Mouse (Mus musculus) midbrain, embryonic 13.5 days (tissue): ENCODE data around the gene Olfr522. TPM values are rescaled to one million over a fixed set of nuclear protein-coding genes. Genes with fewer than 3 reads are reported as not detected.

Experiments
- ATAC-seq: fragments of 200-750 bp; cut with Nextera tagmentation; 2 replicates; pipeline ENCODE4 v1.8.0; 2017; ENCODE audit warnings: mild to moderate bottlenecking, moderate TSS enrichment, moderate library complexity
- H3K27ac ChIP-seq: fragments of 300-500 bp; sonication (generic); 2 replicates; pipeline ENCODE4 v1.5.1; 2015; ENCODE audit warnings: inconsistent platforms, mild to moderate bottlenecking, moderate library complexity
- H3K27me3 ChIP-seq: fragments of 300-500 bp; sonication (generic); 2 replicates; pipeline ENCODE4 v1.6.1; 2015; ENCODE audit warnings: mild to moderate bottlenecking, inconsistent platforms
- H3K36me3 ChIP-seq: fragments of 300-500 bp; sonication (generic); 2 replicates; pipeline ENCODE4 v1.6.1; 2015; ENCODE audit warnings: mild to moderate bottlenecking, inconsistent platforms
- H3K4me1 ChIP-seq: fragments of 300-500 bp; sonication (generic); replicated peaks from 2 replicates; pipeline ENCODE4 v1.6.1; 2015; ENCODE audit warnings: inconsistent platforms
- H3K4me2 ChIP-seq: fragments of 300-500 bp; sonication (generic); replicated peaks from 2 replicates; pipeline ENCODE4 v1.6.1; 2015; ENCODE audit warnings: moderate library complexity, mild to moderate bottlenecking, inconsistent platforms
- H3K4me3 ChIP-seq: fragments of 300-500 bp; sonication (generic); replicated peaks from 2 replicates; pipeline ENCODE4 v1.5.1; 2015; ENCODE audit warnings: mild to moderate bottlenecking, inconsistent platforms
- H3K9ac ChIP-seq: fragments of 300-500 bp; sonication (generic); replicated peaks from 2 replicates; pipeline ENCODE4 v1.6.1; 2015; ENCODE audit warnings: mild to moderate bottlenecking, inconsistent platforms
- H3K9me3 ChIP-seq: fragments of 300-500 bp; sonication (generic); 2 replicates; pipeline ENCODE4 v1.6.1; 2016; ENCODE audit warnings: mild to moderate bottlenecking, inconsistent platforms
- whole genome bisulfite sequencing: fragments of 180-500 bp; shearing (Covaris S2); methylation state at CpG from one replicate; pipeline ENCODE4 v1.1.7; 2015; 5-methylcytosine and 5-hydroxymethylcytosine counted together
- polyA plus RNA-seq: library from polyadenylated mRNA; unstranded; fragments of >200 nt; fragmentation: Nextera tagmentation; extraction: Ambion mirVana; gene quantifications from 2 replicates; pipeline ENCODE4 v1.2.1, GENCODE M21; 2015

Gene Olfr522
- polyA plus RNA-seq, 1 experiment from 2014 or later = not detected

- no peaks in the 10 kb centered on the region for H3K4me1 ChIP-seq
- no peaks in the 10 kb centered on the region for H3K36me3 ChIP-seq
- no peak overlapping the region for H3K4me2 ChIP-seq
- no peak for ATAC-seq
- H3K9me3 ChIP-seq = no peaks in the 10 kb centered on the region
- no peak overlapping the region for H3K4me3 ChIP-seq
- H3K27me3 ChIP-seq = no peaks in the 10 kb centered on the region
- no peak overlapping the region for H3K9ac ChIP-seq
- no peak overlapping the region for H3K27ac ChIP-seq
- WGBS = 65% methylated on average over 4 of the region's 4 CpGs
These were observed 24.1 kb upstream of the Olfr522 start for GRCm38 (mm10) chr7:140188391-140189328.

- Histone ChIP-seq H3K4me2 (no peak overlapping the region), H3K27ac (no peak overlapping the region), H3K27me3 (no peaks in the 10 kb centered on the region), H3K4me3 (no peak overlapping the region), H3K9me3 (no peaks in the 10 kb centered on the region), H3K36me3 (no peaks in the 10 kb centered on the region), H3K4me1 (no peaks in the 10 kb centered on the region), H3K9ac (no peak overlapping the region)
- no peak for ATAC-seq
- WGBS = 83% methylated on average over 7 of the region's 7 CpGs
These were observed 23.3 kb upstream of the Olfr522 start for GRCm38 (mm10) chr7:140187721-140188390.

- Histone ChIP-seq H3K9me3 (no peaks in the 10 kb centered on the region), H3K27me3 (no peaks in the 10 kb centered on the region), H3K4me3 (no peak overlapping the region), H3K4me1 (no peaks in the 10 kb centered on the region), H3K36me3 (no peaks in the 10 kb centered on the region), H3K27ac (no peak overlapping the region), H3K4me2 (no peak overlapping the region), H3K9ac (no peak overlapping the region)
- ATAC-seq = no peak
- 63% methylated on average over 18 of the region's 18 CpGs for WGBS
These were observed 22.4 kb upstream of the Olfr522 start for GRCm38 (mm10) chr7:140186646-140187620.

GRCm38 (mm10) chr7:140184206-140184605 is 19.6 kb upstream of the Olfr522 start:
- 88% methylated on average over 4 of the region's 4 CpGs for WGBS

GRCm38 (mm10) chr7:140180692-140181091 is 16.1 kb upstream of the Olfr522 start:
- Histone ChIP-seq H3K9ac (no peak overlapping the region), H3K4me1 (no peaks in the 10 kb centered on the region), H3K4me3 (no peak overlapping the region), H3K27ac (no peak overlapping the region), H3K9me3 (no peaks in the 10 kb centered on the region), H3K36me3 (no peaks in the 10 kb centered on the region), H3K27me3 (0 out of 2 replicates have a peak, but pooled peaks cover 3% of the 10 kb centered on the region), H3K4me2 (no peak overlapping the region)
- ATAC-seq = no peak
- WGBS = 77% methylated on average over 2 of the region's 2 CpGs

More at GRCm38 (mm10) chr7:140184206-140184605, 19.6 kb upstream of the Olfr522 start:
- H3K9me3 ChIP-seq = no peaks in the 10 kb centered on the region
- no peak overlapping the region for H3K27ac ChIP-seq
- no peaks in the 10 kb centered on the region for H3K36me3 ChIP-seq
- H3K27me3 ChIP-seq = no peaks in the 10 kb centered on the region
- ATAC-seq = no peak
- no peaks in the 10 kb centered on the region for H3K4me1 ChIP-seq
- H3K9ac ChIP-seq = no peak overlapping the region
- H3K4me3 ChIP-seq = no peak overlapping the region
- H3K4me2 ChIP-seq = no peak overlapping the region

GRCm38 (mm10) chr7:140179176-140179575 is 14.6 kb upstream of the Olfr522 start:
- Histone ChIP-seq H3K27me3 (0 out of 2 replicates have a peak, but pooled peaks cover 3% of the 10 kb centered on the region), H3K27ac (no peak overlapping the region), H3K4me3 (no peak overlapping the region), H3K4me2 (no peak overlapping the region), H3K36me3 (no peaks in the 10 kb centered on the region), H3K9ac (no peak overlapping the region), H3K9me3 (no peaks in the 10 kb centered on the region), H3K4me1 (no peaks in the 10 kb centered on the region)
- no peak for ATAC-seq
- 91% methylated on average over 2 of the region's 2 CpGs for WGBS

GRCm38 (mm10) chr7:140172936-140173335 is 8.4 kb upstream of the Olfr522 start, which contains the start of gene Olfr523:
Gene Olfr523, plus strand, starts transcription at chr7:140173217.
- Histone ChIP-seq H3K9me3 (no peaks in the 10 kb centered on the region), H3K4me3 (no peak within 1 kb of the TSS), H3K27me3 (0 out of 2 replicates have a peak, but pooled peaks cover 3% of the 10 kb centered on the region), H3K4me1 (no peaks in the 10 kb centered on the region), H3K27ac (no peak within 1 kb of the TSS), H3K36me3 (no peaks in the 10 kb centered on the region), H3K4me2 (no peak within 1 kb of the TSS), H3K9ac (no peak within 1 kb of the TSS)
- 44% methylated on average over 1 of the region's 1 CpGs for WGBS
- no peak for ATAC-seq

- no peak overlapping the region for H3K27ac ChIP-seq
- H3K9me3 ChIP-seq = no peaks in the 10 kb centered on the region
- H3K4me2 ChIP-seq = no peak overlapping the region
- no peak for ATAC-seq
- H3K4me3 ChIP-seq = no peak overlapping the region
- WGBS = 92% methylated on average over 3 of the region's 3 CpGs
- H3K9ac ChIP-seq = no peak overlapping the region
- H3K27me3 ChIP-seq = no peaks in the 10 kb centered on the region
- H3K4me1 ChIP-seq = no peaks in the 10 kb centered on the region
- no peaks in the 10 kb centered on the region for H3K36me3 ChIP-seq
These were observed 6.3 kb upstream of the Olfr522 start for GRCm38 (mm10) chr7:140170863-140171262.

GRCm38 (mm10) chr7:140169386-140169785 is 4.8 kb upstream of the Olfr522 start:
- Histone ChIP-seq H3K36me3 (no peaks in the 10 kb centered on the region), H3K4me1 (no peaks in the 10 kb centered on the region), H3K4me3 (no peak overlapping the region), H3K4me2 (no peak overlapping the region), H3K9me3 (no peaks in the 10 kb centered on the region), H3K27me3 (no peaks in the 10 kb centered on the region), H3K9ac (no peak overlapping the region), H3K27ac (no peak overlapping the region)
- ATAC-seq = no peak
- 86% methylated on average over 4 of the region's 4 CpGs for WGBS

- no peak overlapping the region for H3K9ac ChIP-seq
- H3K27ac ChIP-seq = no peak overlapping the region
- ATAC-seq = no peak
- no peaks in the 10 kb centered on the region for H3K36me3 ChIP-seq
- no peaks in the 10 kb centered on the region for H3K4me1 ChIP-seq
- H3K27me3 ChIP-seq = no peaks in the 10 kb centered on the region
- H3K9me3 ChIP-seq = no peaks in the 10 kb centered on the region
- H3K4me2 ChIP-seq = no peak overlapping the region
- H3K4me3 ChIP-seq = no peak overlapping the region
- WGBS = 76% methylated on average over 1 of the region's 1 CpGs
These were observed 3.4 kb upstream of the Olfr522 start for GRCm38 (mm10) chr7:140167950-140168349.

- 0 out of 2 replicates have a peak, but pooled peaks cover 5% of the 10 kb centered on the region for H3K27me3 ChIP-seq
- H3K27ac ChIP-seq = no peak overlapping the region
- no peaks in the 10 kb centered on the region for H3K9me3 ChIP-seq
- no peak overlapping the region for H3K4me3 ChIP-seq
- no peaks in the 10 kb centered on the region for H3K36me3 ChIP-seq
- H3K4me1 ChIP-seq = no peaks in the 10 kb centered on the region
- no peak overlapping the region for H3K9ac ChIP-seq
- whole genome bisulfite sequencing = 86% methylated on average over 3 of the region's 3 CpGs
- ATAC-seq = no peak
- H3K4me2 ChIP-seq = no peak overlapping the region
These were observed 4.2 kb downstream of the Olfr522 start for GRCm38 (mm10) chr7:140160363-140160762.
